Mouse (Mus musculus) midbrain, embryonic 16.5 days (tissue): ENCODE measurements at regions not wholly inside any gene's neighbourhood (a gene's known extent, or its start where the extent isn't known, plus 50 kb on each side); places are given as distances from the start of the nearest gene placed in this dataset.

Experiments
- ATAC-seq: fragments of 200-750 bp; cut with Nextera tagmentation; 2 replicates; pipeline ENCODE4 v1.8.0; 2017; ENCODE audit warnings: moderate TSS enrichment
- H3K27ac ChIP-seq: fragments of 300-500 bp; sonication (generic); 2 replicates; pipeline ENCODE4 v1.5.1; 2014; ENCODE audit warnings: mild to moderate bottlenecking, low read length, mixed read lengths
- H3K27me3 ChIP-seq: fragments of 300-500 bp; sonication (generic); 2 replicates; pipeline ENCODE4 v1.6.1; 2014; ENCODE audit warnings: low read depth, low read length, mixed read lengths; ENCODE audit not compliant: control insufficient read depth, insufficient read depth
- H3K36me3 ChIP-seq: fragments of 300-500 bp; sonication (generic); 2 replicates; pipeline ENCODE4 v1.6.1; 2014; ENCODE audit warnings: mild to moderate bottlenecking, low read length, moderate library complexity, mixed read lengths; ENCODE audit not compliant: control insufficient read depth, insufficient read depth
- H3K4me1 ChIP-seq: fragments of 300-500 bp; sonication (generic); 2 replicates; pipeline ENCODE4 v1.6.1; 2014; ENCODE audit warnings: mild to moderate bottlenecking, low read length, mixed read lengths; ENCODE audit not compliant: control insufficient read depth, insufficient read depth
- H3K4me2 ChIP-seq: fragments of 300-500 bp; sonication (generic); 2 replicates; pipeline ENCODE4 v1.6.1; 2014; ENCODE audit warnings: mild to moderate bottlenecking, low read length, mixed read lengths
- H3K4me3 ChIP-seq: fragments of 300-500 bp; sonication (generic); 2 replicates; pipeline ENCODE4 v1.5.1; 2014; ENCODE audit warnings: low read depth, mild to moderate bottlenecking, low read length, moderate library complexity, mixed read lengths
- H3K9ac ChIP-seq: fragments of 300-500 bp; sonication (generic); 2 replicates; pipeline ENCODE4 v1.6.1; 2014; ENCODE audit warnings: low read depth, low read length, mixed read lengths
- H3K9me3 ChIP-seq: fragments of 300-500 bp; sonication (generic); replicated peaks from 2 replicates; pipeline ENCODE4 v1.6.1; 2014; ENCODE audit warnings: mild to moderate bottlenecking, low read length, mixed read lengths; ENCODE audit not compliant: control insufficient read depth, poor library complexity, severe bottlenecking
- WGBS: fragments of 180-500 bp; shearing (Covaris S2); extraction: QIAGEN DNeasy Blood & Tissue Kit; methylation state at CpG from one replicate; pipeline ENCODE4 v1.1.7; 2014; 5-methylcytosine and 5-hydroxymethylcytosine counted together

GRCm38 (mm10) chr16:24080471-24080870, 91.8 kb upstream of the Bcl6 start:
- Histone ChIP-seq H3K27ac (no peak overlapping the region), H3K36me3 (no peaks in the 10 kb centered on the region), H3K4me1 (no peaks in the 10 kb centered on the region), H3K9me3 (no peaks in the 10 kb centered on the region), H3K27me3 (no peaks in the 10 kb centered on the region), H3K4me2 (no peak overlapping the region), H3K9ac (no peak overlapping the region), H3K4me3 (no peak overlapping the region)
- ATAC-seq, result no peak
- WGBS, result 93% methylated on average over 5 of the region's 5 CpGs

- no peak overlapping the region for H3K27ac ChIP-seq
- no peak for ATAC-seq
- H3K27me3 ChIP-seq, result no peaks in the 10 kb centered on the region
- 84% methylated on average over 1 of the region's 1 CpGs for WGBS
- H3K4me3 ChIP-seq, result no peak overlapping the region
- no peak overlapping the region for H3K9ac ChIP-seq
- no peaks in the 10 kb centered on the region for H3K9me3 ChIP-seq
- H3K4me2 ChIP-seq, result no peak overlapping the region
- H3K36me3 ChIP-seq, result no peaks in the 10 kb centered on the region
- no peaks in the 10 kb centered on the region for H3K4me1 ChIP-seq
These were observed 90.0 kb upstream of the Bcl6 start for GRCm38 (mm10) chr16:24078622-24079021.

GRCm38 (mm10) chr16:24077428-24077827, 88.8 kb upstream of the Bcl6 start:
- Histone ChIP-seq H3K27me3 (no peaks in the 10 kb centered on the region), H3K9ac (no peak overlapping the region), H3K4me3 (no peak overlapping the region), H3K4me2 (no peak overlapping the region), H3K36me3 (no peaks in the 10 kb centered on the region), H3K4me1 (no peaks in the 10 kb centered on the region), H3K27ac (no peak overlapping the region), H3K9me3 (no peaks in the 10 kb centered on the region)
- ATAC-seq, result no peak
- 79% methylated on average over 2 of the region's 2 CpGs for WGBS

GRCm38 (mm10) chr16:24076799-24077136, 88.1 kb upstream of the Bcl6 start:
- Histone ChIP-seq H3K4me1 (no peaks in the 10 kb centered on the region), H3K4me2 (no peak overlapping the region), H3K36me3 (no peaks in the 10 kb centered on the region), H3K9ac (no peak overlapping the region), H3K27me3 (no peaks in the 10 kb centered on the region), H3K4me3 (no peak overlapping the region), H3K9me3 (no peaks in the 10 kb centered on the region), H3K27ac (no peak overlapping the region)
- ATAC-seq, result no peak
- WGBS, result 89% methylated on average over 4 of the region's 4 CpGs

DNA sequence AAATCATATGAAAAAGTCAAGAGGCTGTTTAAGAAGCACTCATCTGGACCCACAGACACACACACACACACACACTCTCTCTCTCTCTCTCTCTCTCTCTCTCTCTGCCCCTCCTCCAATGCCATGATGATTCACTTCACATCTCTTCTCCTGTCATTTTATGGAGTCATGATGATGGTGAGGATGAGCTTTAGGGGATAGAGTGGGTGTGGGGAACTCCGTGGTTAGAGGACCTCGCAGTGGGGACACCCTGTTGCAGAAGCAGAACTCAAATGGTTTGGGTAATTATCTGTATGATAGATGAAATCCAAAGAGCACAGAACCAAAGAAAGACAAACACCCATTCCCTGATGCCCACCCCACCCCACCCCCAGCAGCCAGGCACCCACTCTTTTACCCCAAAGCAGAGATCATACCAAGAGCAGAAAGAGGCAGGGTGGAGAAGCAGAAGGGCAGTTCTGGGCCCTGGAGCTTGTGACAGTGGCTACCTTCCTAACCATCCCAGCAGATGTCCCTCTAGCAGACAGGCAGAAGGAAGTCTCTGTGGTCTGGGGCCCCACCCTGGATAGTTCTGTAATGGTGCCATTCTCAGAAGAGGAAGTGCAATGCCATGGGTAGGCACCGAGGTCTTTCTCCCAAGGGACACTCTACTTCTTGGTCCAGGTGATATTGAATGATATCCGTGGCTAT, 87.6 kb upstream of the Bcl6 start:
- H3K27me3 ChIP-seq, result no peaks in the 10 kb centered on the region
- H3K9ac ChIP-seq, result no peak overlapping the region
- H3K4me2 ChIP-seq, result no peak overlapping the region
- H3K9me3 ChIP-seq, result no peaks in the 10 kb centered on the region
- no peaks in the 10 kb centered on the region for H3K36me3 ChIP-seq
- H3K27ac ChIP-seq, result no peak overlapping the region
- H3K4me1 ChIP-seq, result no peaks in the 10 kb centered on the region
- H3K4me3 ChIP-seq, result no peak overlapping the region
- 92% methylated on average over 4 of the region's 4 CpGs for WGBS
- ATAC-seq, result no peak

GRCm38 (mm10) chr16:24073613-24074244, 85.1 kb upstream of the Bcl6 start:
- no peak overlapping the region for H3K4me2 ChIP-seq
- no peaks in the 10 kb centered on the region for H3K9me3 ChIP-seq
- H3K27ac ChIP-seq, result no peak overlapping the region
- H3K36me3 ChIP-seq, result no peaks in the 10 kb centered on the region
- H3K4me1 ChIP-seq, result no peaks in the 10 kb centered on the region
- H3K9ac ChIP-seq, result no peak overlapping the region
- H3K27me3 ChIP-seq, result no peaks in the 10 kb centered on the region
- H3K4me3 ChIP-seq, result no peak overlapping the region
- no peak for ATAC-seq
- WGBS, result 96% methylated on average over 8 of the region's 8 CpGs

DNA sequence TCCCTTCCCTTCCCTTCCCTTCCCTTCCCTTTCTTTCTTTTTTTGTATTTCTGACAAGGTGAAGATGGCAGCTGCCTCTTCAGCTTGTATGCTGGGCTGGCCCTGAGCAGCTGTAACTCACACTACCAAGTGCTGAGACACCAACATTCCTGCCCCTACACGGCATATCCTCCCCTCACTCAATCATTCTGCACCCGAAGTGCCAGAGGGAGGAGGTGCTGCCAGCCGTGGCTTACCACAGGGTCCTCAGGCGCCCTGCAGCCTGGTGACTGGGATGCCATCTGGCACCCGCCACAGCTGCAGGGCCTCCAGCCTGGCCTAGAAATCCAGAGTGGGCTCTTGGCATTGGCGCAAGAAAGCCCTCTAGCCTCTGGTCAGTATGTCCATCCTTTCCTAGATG, 84.4 kb upstream of the Bcl6 start:
- Histone ChIP-seq H3K9ac (no peak overlapping the region), H3K4me3 (no peak overlapping the region), H3K36me3 (no peaks in the 10 kb centered on the region), H3K27me3 (no peaks in the 10 kb centered on the region), H3K9me3 (no peaks in the 10 kb centered on the region), H3K27ac (no peak overlapping the region), H3K4me2 (no peak overlapping the region), H3K4me1 (no peaks in the 10 kb centered on the region)
- whole genome bisulfite sequencing, result 86% methylated on average over 6 of the region's 6 CpGs
- no peak for ATAC-seq

- H3K9me3 ChIP-seq, result no peaks in the 10 kb centered on the region
- no peak overlapping the region for H3K4me3 ChIP-seq
- H3K27ac ChIP-seq, result no peak overlapping the region
- no peaks in the 10 kb centered on the region for H3K27me3 ChIP-seq
- WGBS, result 89% methylated on average over 5 of the region's 5 CpGs
- no peaks in the 10 kb centered on the region for H3K36me3 ChIP-seq
- H3K4me1 ChIP-seq, result no peaks in the 10 kb centered on the region
- no peak for ATAC-seq
- H3K4me2 ChIP-seq, result no peak overlapping the region
- no peak overlapping the region for H3K9ac ChIP-seq
These were observed 80.8 kb upstream of the Bcl6 start for GRCm38 (mm10) chr16:24069411-24069810.

- Histone ChIP-seq H3K4me3 (no peak overlapping the region), H3K36me3 (no peaks in the 10 kb centered on the region), H3K9me3 (no peaks in the 10 kb centered on the region), H3K27me3 (no peaks in the 10 kb centered on the region), H3K4me2 (no peak overlapping the region), H3K27ac (no peak overlapping the region), H3K4me1 (no peaks in the 10 kb centered on the region), H3K9ac (no peak overlapping the region)
- WGBS, result 61% methylated on average over 4 of the region's 4 CpGs
- ATAC-seq, result no peak
These were observed 79.7 kb upstream of the Bcl6 start for GRCm38 (mm10) chr16:24068250-24068813.
